Mouse (Mus musculus): ENCODE measurements around the gene Fcgr1. TPM values are rescaled to one million over a fixed set of nuclear protein-coding genes. Genes with fewer than 3 reads are reported as not detected.
A peak's percentile ranks its signal among the peaks of the same experiment; 100 is the strongest.

Fcgr1 gene
- polyA plus RNA-seq, 1 experiment, result 1.7 TPM

DNA sequence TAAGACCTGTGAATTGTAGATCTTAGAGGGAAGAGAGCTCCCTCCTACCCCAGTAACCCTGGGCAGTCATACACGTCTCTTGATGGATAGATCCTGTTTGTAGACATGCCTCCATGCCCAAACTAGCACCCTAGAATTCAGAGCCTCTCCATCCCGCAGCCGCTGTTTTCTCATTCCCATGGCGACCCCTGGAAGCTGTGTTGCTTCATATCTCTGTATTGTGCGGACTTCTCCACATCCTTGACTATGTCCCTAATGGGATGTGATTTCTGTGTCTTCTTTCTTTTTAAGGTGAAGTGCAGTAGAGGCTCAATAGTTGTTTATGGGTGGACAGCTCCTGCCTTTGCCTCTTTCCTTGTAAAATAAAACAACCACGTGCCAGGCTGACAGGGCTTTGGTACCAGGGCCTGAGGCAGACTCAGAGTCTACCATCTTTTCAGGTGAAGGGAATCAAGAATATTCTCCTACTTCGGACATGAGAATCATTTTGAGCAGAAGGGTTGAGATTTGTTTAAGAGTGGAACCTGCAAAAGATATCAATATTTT lies 29.3 kb downstream of the Fcgr1 start:
- no peaks in the 10 kb centered on the region for H3K36me3 ChIP-seq (replicated peaks; ENCODE audit: low read length)
- no peak for TF ChIP-seq GATA1 (IDR thresholded peaks at IDR 0.05; ENCODE audit: borderline replicate concordance, low read length)
- TF ChIP-seq FLI1 (IDR thresholded peaks at IDR 0.05; ENCODE audit: low read length), result no peak
- peak overlapping the region; percentile 93 for H3K4me3 ChIP-seq (replicated peaks)
- peaks cover 62% of the 10 kb centered on the region for H3K4me1 ChIP-seq
- H3K9me3 ChIP-seq, result peaks cover 4% of the 10 kb centered on the region; the same call in 1 of the 2 replicates
- no peaks in the 10 kb centered on the region for H3K27me3 ChIP-seq (replicated peaks)

- Histone ChIP-seq H3K36me3 (replicated peaks; ENCODE audit: low read length) (no peaks in the 10 kb centered on the region), H3K27me3 (replicated peaks) (no peaks in the 10 kb centered on the region), H3K9me3 (peaks cover 4% of the 10 kb centered on the region; the same call in 1 of the 2 replicates), H3K4me3 (replicated peaks) (peak overlapping the region; percentile 93), H3K4me1 (peaks cover 62% of the 10 kb centered on the region)
- TF ChIP-seq GATA1 (IDR thresholded peaks at IDR 0.05; ENCODE audit: borderline replicate concordance, low read length) (no peak), FLI1 (IDR thresholded peaks at IDR 0.05; ENCODE audit: low read length) (no peak)
Observed at GRCm38 (mm10) chr3:96263558-96264403, 30.0 kb downstream of the Fcgr1 start.

- H3K4me3 ChIP-seq (replicated peaks), result peak within 1 kb of the TSS; percentile 93
- H3K4me1 ChIP-seq, result peaks cover 66% of the 10 kb centered on the region
- peaks cover 4% of the 10 kb centered on the region; the same call in 1 of the 2 replicates for H3K9me3 ChIP-seq
- peak; percentile 53; the same call in 1 of the 2 replicates for TF ChIP-seq FLI1 (IDR thresholded peaks at IDR 0.05; ENCODE audit: low read length)
- TF ChIP-seq GATA1 (IDR thresholded peaks at IDR 0.05; ENCODE audit: borderline replicate concordance, low read length), result no peak
- no peaks in the 10 kb centered on the region for H3K36me3 ChIP-seq (replicated peaks; ENCODE audit: low read length)
- no peaks in the 10 kb centered on the region for H3K27me3 ChIP-seq (replicated peaks)
Observed at GRCm38 (mm10) chr3:96262979-96263550, 30.7 kb downstream of the Fcgr1 start, which contains the start of gene Hist2h4. Gene Hist2h4, minus strand, starts transcription at chr3:96263311.

DNA sequence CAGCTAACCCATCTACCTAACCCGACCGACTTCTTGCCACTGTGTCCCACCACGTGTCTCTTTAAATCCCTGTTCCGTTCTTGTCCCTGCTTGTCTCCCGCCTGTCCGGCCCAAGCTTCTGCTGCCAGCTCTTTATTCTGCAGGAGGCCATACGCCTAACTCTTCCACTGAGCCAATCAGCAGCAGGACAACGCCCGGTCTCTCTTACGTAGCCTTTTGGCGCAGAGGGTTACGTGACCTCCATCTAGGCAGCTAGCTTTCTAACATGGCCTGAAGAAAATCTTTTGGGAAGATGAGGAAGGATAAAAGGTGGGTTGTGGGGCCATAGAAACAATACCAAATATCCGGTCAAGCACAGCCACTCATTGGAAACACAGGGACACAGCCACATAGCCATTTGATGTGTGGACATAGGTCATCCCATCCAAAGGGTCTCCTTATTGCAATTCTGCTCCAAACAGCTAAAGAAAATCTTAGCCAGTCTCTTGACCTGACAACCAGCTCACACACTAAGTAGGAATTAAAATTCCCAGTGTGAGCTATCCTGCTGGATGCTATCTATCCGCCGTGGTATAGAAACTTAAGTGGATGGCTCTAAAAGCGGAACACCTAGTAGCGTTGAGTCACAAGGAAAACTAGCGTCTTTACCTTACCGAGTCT lies 31.4 kb downstream of the Fcgr1 start:
- no peak for TF ChIP-seq GATA1 (IDR thresholded peaks at IDR 0.05; ENCODE audit: borderline replicate concordance, low read length)
- no peak for TF ChIP-seq FLI1 (IDR thresholded peaks at IDR 0.05; ENCODE audit: low read length)
- Histone ChIP-seq H3K27me3 (replicated peaks) (no peaks in the 10 kb centered on the region), H3K4me1 (peaks cover 60% of the 10 kb centered on the region), H3K9me3 (peaks cover 4% of the 10 kb centered on the region; the same call in 1 of the 2 replicates), H3K36me3 (replicated peaks; ENCODE audit: low read length) (no peaks in the 10 kb centered on the region), H3K4me3 (replicated peaks) (peak overlapping the region; percentile 93)

DNA sequence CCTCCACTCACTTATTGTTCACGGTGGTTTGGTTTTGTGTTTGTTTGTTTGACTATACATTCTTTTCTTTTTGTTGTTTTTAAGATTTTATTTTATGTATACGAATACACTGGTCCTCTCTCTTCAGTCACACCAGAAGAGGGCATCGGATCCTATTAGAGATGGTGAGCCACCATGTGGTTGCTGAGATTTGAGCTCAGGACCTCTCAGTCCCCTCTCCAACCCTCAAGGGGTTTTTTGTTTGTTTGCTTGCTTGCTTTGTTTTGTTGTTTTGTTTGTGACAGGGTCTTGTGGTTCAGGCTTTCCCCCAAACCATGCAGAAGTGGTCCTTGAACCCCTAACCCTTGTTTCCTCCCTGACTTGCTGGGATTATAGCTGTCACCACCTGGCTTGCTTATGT lies 32.1 kb downstream of the Fcgr1 start:
- Histone ChIP-seq H3K27me3 (replicated peaks) (no peaks in the 10 kb centered on the region), H3K9me3 (peaks cover 4% of the 10 kb centered on the region; the same call in 1 of the 2 replicates), H3K36me3 (replicated peaks; ENCODE audit: low read length) (no peaks in the 10 kb centered on the region), H3K4me3 (replicated peaks) (peak overlapping the region; percentile 93), H3K4me1 (peaks cover 53% of the 10 kb centered on the region)
- no peak for TF ChIP-seq FLI1 (IDR thresholded peaks at IDR 0.05; ENCODE audit: low read length)
- no peak for TF ChIP-seq GATA1 (IDR thresholded peaks at IDR 0.05; ENCODE audit: borderline replicate concordance, low read length)

DNA sequence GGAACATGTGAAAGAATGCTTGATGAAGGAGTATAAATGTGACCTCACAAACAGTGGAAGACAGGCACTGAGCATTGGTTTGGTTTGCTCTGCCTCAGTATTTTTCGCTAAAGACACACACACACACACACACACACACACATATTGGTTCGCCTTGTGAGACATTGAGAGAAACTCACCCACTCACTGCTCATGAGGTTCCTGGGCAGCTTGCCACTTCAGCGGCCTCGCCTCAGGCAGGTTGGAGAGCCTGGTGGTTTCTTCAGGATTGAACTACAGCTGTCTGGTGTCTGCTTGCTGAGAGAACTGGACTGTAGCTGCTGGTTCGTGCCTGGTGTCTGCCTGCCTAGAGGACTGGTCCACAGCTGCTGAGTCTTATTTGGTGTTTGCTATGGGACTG lies 33.5 kb downstream of the Fcgr1 start:
- TF ChIP-seq GATA1 (IDR thresholded peaks at IDR 0.05; ENCODE audit: borderline replicate concordance, low read length), result no peak
- TF ChIP-seq FLI1 (IDR thresholded peaks at IDR 0.05; ENCODE audit: low read length), result no peak
- Histone ChIP-seq H3K27me3 (replicated peaks) (no peaks in the 10 kb centered on the region), H3K36me3 (replicated peaks; ENCODE audit: low read length) (no peaks in the 10 kb centered on the region), H3K4me3 (replicated peaks) (no peak overlapping the region), H3K9me3 (peaks cover 4% of the 10 kb centered on the region; the same call in 1 of the 2 replicates), H3K4me1 (peaks cover 50% of the 10 kb centered on the region)

- Histone ChIP-seq H3K4me1 (peaks cover 34% of the 10 kb centered on the region), H3K4me3 (replicated peaks) (no peak overlapping the region), H3K9me3 (peaks cover 4% of the 10 kb centered on the region; the same call in 1 of the 2 replicates), H3K36me3 (replicated peaks; ENCODE audit: low read length) (no peaks in the 10 kb centered on the region), H3K27me3 (replicated peaks) (no peaks in the 10 kb centered on the region)
- TF ChIP-seq GATA1 (IDR thresholded peaks at IDR 0.05; ENCODE audit: borderline replicate concordance, low read length) (no peak), FLI1 (IDR thresholded peaks at IDR 0.05; ENCODE audit: low read length) (no peak)
Observed at GRCm38 (mm10) chr3:96257190-96257589, 36.6 kb downstream of the Fcgr1 start.

DNA sequence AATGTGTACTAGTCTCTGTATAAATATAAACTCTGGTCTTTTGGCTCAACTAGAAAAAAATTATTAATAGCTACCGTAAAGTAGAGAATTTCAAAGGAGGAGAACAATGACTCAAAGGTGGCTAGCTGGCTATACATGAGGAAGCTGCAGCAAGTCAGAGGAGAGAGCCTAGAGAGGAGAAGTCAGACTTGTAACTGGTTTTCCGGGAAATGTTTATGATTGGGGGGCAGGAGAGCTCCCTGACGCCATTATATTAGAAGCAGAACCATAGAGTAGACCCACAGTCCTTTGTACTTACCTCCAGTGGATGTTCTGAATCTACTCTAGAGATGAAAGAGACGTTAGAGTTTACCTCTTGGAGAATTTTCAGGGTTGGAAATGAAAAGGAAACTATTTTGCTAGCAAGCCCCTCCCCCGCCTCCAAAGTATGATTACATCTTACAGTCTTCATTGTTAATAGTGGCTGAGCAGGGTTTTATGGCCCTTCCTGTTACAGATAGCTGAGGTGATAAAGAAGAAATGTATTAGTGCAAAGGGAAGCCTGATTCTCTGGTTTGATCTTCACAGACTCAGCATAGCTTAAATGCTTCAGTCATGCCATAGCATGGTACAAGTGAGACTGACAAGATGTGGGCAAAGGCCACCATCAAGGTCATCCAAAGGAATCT lies 37.7 kb downstream of the Fcgr1 start:
- Histone ChIP-seq H3K4me3 (replicated peaks) (no peak overlapping the region), H3K27me3 (replicated peaks) (no peaks in the 10 kb centered on the region), H3K4me1 (peaks cover 29% of the 10 kb centered on the region), H3K9me3 (peaks cover 4% of the 10 kb centered on the region; the same call in 1 of the 2 replicates), H3K36me3 (replicated peaks; ENCODE audit: low read length) (no peaks in the 10 kb centered on the region)
- TF ChIP-seq GATA1 (IDR thresholded peaks at IDR 0.05; ENCODE audit: borderline replicate concordance, low read length), result no peak
- no peak for TF ChIP-seq FLI1 (IDR thresholded peaks at IDR 0.05; ENCODE audit: low read length)
